ENCODE assay signal across 16 mouse cellular contexts in the genomic region with DNA sequence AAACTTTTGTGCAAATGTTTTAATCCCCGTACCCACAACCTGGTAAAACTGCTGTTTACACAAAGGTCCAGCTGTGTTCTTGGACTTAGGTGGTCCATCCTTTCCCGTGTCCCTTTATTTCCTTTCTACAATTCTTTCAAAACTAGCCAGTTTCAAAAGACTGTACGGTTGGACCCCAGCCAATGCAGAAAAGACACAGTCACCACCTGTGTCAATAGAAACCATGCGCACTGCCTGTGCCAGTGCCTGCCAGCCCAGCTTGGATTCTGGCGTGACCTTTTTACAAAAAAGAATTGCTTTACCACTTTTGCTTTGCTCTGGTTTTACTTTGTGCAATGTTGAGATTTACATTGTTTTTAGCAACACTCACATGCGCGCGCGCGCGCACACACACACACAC. TPM values are rescaled to one million over a fixed set of nuclear protein-coding genes. Genes with fewer than 3 reads are reported as not detected.
DNase-seq lines count a peak whose midpoint lies in the region; ATAC-seq lines count a peak whose summit lies in the region.
"Had no signal": no experiment of that assay in that cellular context is flagged by ENCODE, and none has a peak within 500 bp of the region (broad histone marks: within the 10 kb centered on the region; RNA-seq: fewer than 3 reads in every experiment).

No protein-coding gene starts in this region.

- H3K27me3 ChIP-seq in hindbrain, embryonic 15.5 days = no peaks in the 10 kb centered on the region
- H3K27me3 ChIP-seq in hindbrain, embryonic 12.5 days = no peaks in the 10 kb centered on the region
- H3K27me3 ChIP-seq in stomach, embryonic 16.5 days (ENCODE audit: control insufficient read depth, insufficient read depth, low read length) = no peaks in the 10 kb centered on the region
- H3K27me3 ChIP-seq: Patski had no signal

- H3K4me3 ChIP-seq in hindbrain, embryonic 15.5 days = no peak overlapping the region
- H3K4me3 ChIP-seq in hindbrain, embryonic 12.5 days = no peak overlapping the region
- no peak overlapping the region for H3K4me3 ChIP-seq in stomach, embryonic 16.5 days (replicated peaks; ENCODE audit: low read length)
- H3K4me3 ChIP-seq: left cerebral cortex, adult 2 months had no signal

- no peaks in the 10 kb centered on the region for H3K9me3 ChIP-seq in hindbrain, embryonic 15.5 days
- no peaks in the 10 kb centered on the region for H3K9me3 ChIP-seq in hindbrain, embryonic 12.5 days (replicated peaks)
- no peaks in the 10 kb centered on the region for H3K9me3 ChIP-seq in stomach, embryonic 16.5 days (replicated peaks; ENCODE audit: control insufficient read depth, low read length)

- DNase-seq in adrenal gland, adult 2 months = peak; percentile 6
- no peak for DNase-seq in adrenal gland, adult 8-10 months
- peak; percentile 9 for DNase-seq in lung, postnatal 36 days
- DNase-seq in lung, postnatal 4 days = no peak
- no peak for DNase-seq in right cerebral cortex, postnatal 36 days (ENCODE audit: low spot score in 2 of 2)
- DNase-seq: forebrain, postnatal 0 days; gastrocnemius, postnatal 36 days; kidney, postnatal 25 days; liver; right cerebral cortex, postnatal 4 days had no signal

- peak; percentile 68; the same call in 1 of the 2 replicates for ATAC-seq in hindbrain, embryonic 15.5 days (ENCODE audit: low FRiP score, low read depth)
- ATAC-seq in hindbrain, embryonic 12.5 days (ENCODE audit: low FRiP score) = no peak
- peak; percentile 47; the same call in 1 of the 2 replicates for ATAC-seq in stomach, embryonic 16.5 days (ENCODE audit: insufficient read depth, low FRiP score)
- ATAC-seq: forebrain, postnatal 0 days; Patski had no signal

- 76% methylated on average over 11 of the region's 11 CpGs for WGBS in hindbrain, embryonic 15.5 days
- 85% methylated on average over 11 of the region's 11 CpGs for WGBS in hindbrain, embryonic 12.5 days
- WGBS in stomach, embryonic 16.5 days = 69% methylated on average over 11 of the region's 11 CpGs

- H3K4me1 ChIP-seq in hindbrain, embryonic 15.5 days (replicated peaks) = no peaks in the 10 kb centered on the region
- no peaks in the 10 kb centered on the region for H3K4me1 ChIP-seq in hindbrain, embryonic 12.5 days
- 0 out of 2 replicates have a peak, but pooled peaks cover 3% of the 10 kb centered on the region for H3K4me1 ChIP-seq in stomach, embryonic 16.5 days (ENCODE audit: control insufficient read depth, insufficient read depth, low read length)

- no peak overlapping the region for H3K9ac ChIP-seq in hindbrain, embryonic 15.5 days
- no peak overlapping the region for H3K9ac ChIP-seq in hindbrain, embryonic 12.5 days
- H3K9ac ChIP-seq in stomach, embryonic 16.5 days (ENCODE audit: low read length) = no peak overlapping the region
- H3K9ac ChIP-seq: forebrain, postnatal 0 days had no signal

- no peaks in the 10 kb centered on the region for H3K36me3 ChIP-seq in hindbrain, embryonic 15.5 days
- no peaks in the 10 kb centered on the region for H3K36me3 ChIP-seq in hindbrain, embryonic 12.5 days
- H3K36me3 ChIP-seq in stomach, embryonic 16.5 days (ENCODE audit: control insufficient read depth, insufficient read depth, low read length) = no peaks in the 10 kb centered on the region

- H3K27ac ChIP-seq in hindbrain, embryonic 15.5 days (replicated peaks) = no peak overlapping the region
- no peak overlapping the region for H3K27ac ChIP-seq in hindbrain, embryonic 12.5 days
- no peak overlapping the region for H3K27ac ChIP-seq in stomach, embryonic 16.5 days (ENCODE audit: low read length)
- H3K27ac ChIP-seq: left cerebral cortex, adult 2 months had no signal

- no peak overlapping the region for H3K4me2 ChIP-seq in hindbrain, embryonic 15.5 days
- no peak overlapping the region for H3K4me2 ChIP-seq in hindbrain, embryonic 12.5 days (replicated peaks)
- no peak overlapping the region for H3K4me2 ChIP-seq in stomach, embryonic 16.5 days (ENCODE audit: low read depth, low read length)

RNA-seq across cellular contexts. Expression of a gene that starts 18.3 kb away (rescaled TPM):
- not detected for total RNA-seq in adrenal gland, adult 2 months (2021)
- not detected in 2 replicates for polyA plus RNA-seq in adrenal gland, adult 2 months (2012; rRNA removed)
- not detected for total RNA-seq in adrenal gland, adult 8-10 months (2022)
- polyA plus RNA-seq in hindbrain, embryonic 15.5 days (2015; fragmentation: Nextera tagmentation; extraction: Ambion mirVana) = 0.28 TPM in 1 of 2 replicates, not detected in the other
- polyA plus RNA-seq in hindbrain, embryonic 12.5 days (2016; fragmentation: Nextera tagmentation; extraction: Ambion mirVana) = 0.23 and 0.57 TPM in 2 replicates
- 18.5 and 20.9 TPM in 2 replicates for polyA plus RNA-seq in stomach, embryonic 16.5 days (2015; fragmentation: Nextera tagmentation; extraction: Ambion mirVana)
- total RNA-seq: forebrain, postnatal 0 days; gastrocnemius, postnatal 36 days; left cerebral cortex, adult 2 months; megakaryocyte, adult 5-6 weeks had no signal

RNA-seq across cellular contexts. Expression of a gene that starts 55.0 kb away (rescaled TPM):
- total RNA-seq in adrenal gland, adult 2 months (2021) = 10 to 100 TPM; 27.0 to 31.2 TPM
- 4.3 and 4.4 TPM in 2 replicates for polyA plus RNA-seq in adrenal gland, adult 2 months (2012; rRNA removed)
- total RNA-seq in adrenal gland, adult 8-10 months (2022) = 10 to 100 TPM; 26.0 to 26.6 (median 26.5) TPM
- polyA plus RNA-seq in hindbrain, embryonic 15.5 days (2015; fragmentation: Nextera tagmentation; extraction: Ambion mirVana) = 14.5 and 15.0 TPM in 2 replicates
- 27.4 and 29.0 TPM in 2 replicates for polyA plus RNA-seq in hindbrain, embryonic 12.5 days (2016; fragmentation: Nextera tagmentation; extraction: Ambion mirVana)
- polyA plus RNA-seq in stomach, embryonic 16.5 days (2015; fragmentation: Nextera tagmentation; extraction: Ambion mirVana) = 5.0 and 7.5 TPM in 2 replicates

Comparison
In these comparisons a context has a peak if more than half of its experiments do, and no peak if none do; other contexts are left out.
1. DNase-seq: peak in adrenal gland, adult 2 months (single experiment) and lung, postnatal 36 days (single experiment); none in adrenal gland, adult 8-10 months (single experiment), lung, postnatal 4 days (0 of 2) and right cerebral cortex, postnatal 36 days (0 of 2).
2. RNA of a gene that starts 18.3 kb away (polyA plus RNA-seq): 18.5 to 20.9 TPM in stomach, embryonic 16.5 days; 0.23 to 0.57 TPM in hindbrain, embryonic 12.5 days, not detected in adrenal gland, adult 2 months and 0.28 TPM in hindbrain, embryonic 15.5 days; every median in the first group is over 10 times any median in the second.